Mouse (Mus musculus): Measurements from ENCODE around the gene Prr12.

Gene Prr12

GRCm38 (mm10) chr7:44997940-44998428 is 54.7 kb downstream of the Prr12 start:
- no peak for DNase-seq

DNA sequence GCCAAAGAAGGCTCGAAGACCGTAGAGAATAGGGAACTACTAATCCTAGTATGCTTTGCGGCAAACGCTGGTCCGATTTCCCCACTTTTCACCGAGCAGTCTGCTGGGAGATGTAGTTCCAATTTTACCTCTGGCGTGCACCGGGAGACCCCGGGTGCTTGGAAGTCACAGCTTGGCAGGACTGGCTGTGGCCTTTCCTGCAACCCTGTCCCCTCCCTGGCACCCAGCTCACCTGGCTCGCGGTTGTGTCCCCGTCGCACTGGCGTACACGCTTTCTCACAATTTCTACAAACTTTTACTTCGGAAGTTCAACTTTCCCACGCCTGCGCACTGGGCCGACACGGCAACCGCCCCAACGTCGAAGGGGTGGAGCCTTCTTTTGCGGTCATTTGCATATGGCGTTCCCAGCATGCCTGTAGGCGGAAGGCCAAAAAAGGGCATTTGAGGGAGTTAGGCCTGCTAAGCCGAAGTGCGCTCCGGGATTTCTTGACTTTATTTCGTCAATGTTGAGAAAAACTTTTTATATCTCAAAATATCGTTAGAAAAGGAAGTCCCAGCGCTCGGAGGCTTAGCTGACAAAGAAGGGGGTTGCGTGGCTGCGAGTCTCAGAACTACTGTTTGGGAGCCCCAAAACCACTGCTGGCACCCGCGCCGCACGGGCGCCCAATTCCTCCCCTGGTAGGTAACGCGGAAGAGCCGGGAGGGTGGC is 55.3 kb downstream of the Prr12 start, which contains the start of gene Irf3:
TSS of gene Irf3 (plus strand) at position 418 of the 709 bp plus-strand sequence.
- DNase-seq: peak; percentile 96 to 97

DNA sequence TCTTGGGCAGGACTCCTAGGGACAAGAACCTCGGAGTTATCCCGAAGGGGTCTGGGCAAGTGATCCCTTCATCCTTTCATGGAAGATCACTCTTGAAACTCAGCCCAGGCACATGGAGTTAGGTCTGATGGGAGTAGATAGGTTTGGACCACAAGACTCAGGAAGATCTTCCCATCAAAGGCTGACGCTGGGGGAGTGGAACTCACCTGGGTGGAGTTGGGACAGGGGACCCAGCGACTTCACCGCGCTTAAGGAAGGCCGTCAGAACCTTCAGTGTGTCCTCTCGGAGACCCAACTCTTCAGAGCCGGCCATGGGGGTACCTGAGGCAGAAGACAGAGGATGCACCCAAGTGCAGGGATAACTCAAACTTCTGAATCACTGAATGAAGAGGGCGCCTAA is 56.0 kb downstream of the Prr12 start:
- no peak for DNase-seq

DNA sequence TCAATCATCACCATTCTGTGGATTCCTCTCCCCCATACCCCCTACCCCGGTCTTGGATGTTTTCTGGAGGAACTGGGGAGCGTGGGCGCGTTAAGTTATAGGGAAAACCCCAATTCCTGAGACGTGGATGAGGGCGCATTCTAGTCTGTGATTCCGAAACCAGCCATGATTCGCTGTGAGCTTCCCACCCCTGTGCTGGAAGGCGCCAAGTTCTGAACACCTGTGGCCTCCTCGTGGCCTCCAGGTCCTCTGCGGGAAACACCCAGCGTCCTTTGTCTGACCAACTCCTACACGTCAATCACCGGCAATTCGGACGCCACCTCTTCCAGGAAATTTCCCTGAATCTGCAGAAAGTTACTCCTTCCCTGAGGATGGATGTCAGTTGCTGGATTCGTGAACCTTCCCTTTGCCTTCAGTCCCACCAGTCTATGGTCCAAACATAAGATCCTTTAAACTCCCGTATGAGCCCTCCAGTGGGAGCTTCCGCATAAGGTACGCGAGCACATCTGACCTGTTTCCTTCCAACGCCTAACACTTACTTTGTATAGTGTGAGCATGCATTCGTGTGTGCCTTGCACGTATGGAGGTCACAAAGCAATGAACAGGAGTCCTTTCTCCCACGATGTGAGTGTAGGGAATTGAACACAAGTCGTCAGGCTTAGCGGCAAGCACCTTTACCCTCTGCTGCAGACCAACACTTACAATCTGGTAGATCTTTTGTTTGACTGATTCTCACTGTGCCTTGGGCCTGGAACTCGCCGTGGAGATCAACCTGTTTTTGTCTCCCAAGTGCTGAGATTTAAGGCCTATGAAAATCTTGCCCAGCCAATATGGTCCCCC is 65.6 kb downstream of the Prr12 start:
- no peak for DNase-seq

DNA sequence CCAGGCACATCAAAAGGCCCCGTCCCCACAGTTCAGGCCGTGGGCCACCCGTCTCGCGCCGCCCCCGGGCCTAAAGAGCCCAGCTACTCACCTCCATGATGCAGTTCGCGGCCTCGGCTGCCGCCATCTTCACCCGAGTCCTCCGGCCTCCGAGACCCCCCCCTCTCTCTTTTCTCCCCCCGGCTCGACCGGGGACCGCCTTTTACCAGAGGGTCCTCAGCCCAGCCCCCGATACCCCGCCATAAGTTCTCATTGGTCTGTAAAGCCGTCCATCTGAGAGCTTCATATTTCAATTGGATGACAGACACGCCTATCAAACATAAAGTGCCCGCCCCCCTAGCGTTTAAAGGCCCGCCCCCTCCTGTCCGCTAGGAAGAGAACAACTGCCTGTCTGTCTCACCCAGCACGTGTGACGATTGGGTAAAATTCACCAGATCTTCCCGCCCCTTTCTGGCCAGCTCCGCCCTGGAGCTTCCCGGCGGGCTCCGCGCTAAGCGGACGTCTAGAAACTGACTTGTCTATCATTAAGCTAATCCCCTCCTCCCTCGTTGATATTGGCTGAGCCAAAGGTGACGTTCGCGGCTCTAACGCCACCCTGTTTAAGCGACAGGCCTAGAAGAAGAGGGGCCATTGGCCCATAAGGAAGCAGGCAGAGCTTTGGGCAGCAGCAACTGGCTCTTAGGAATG is 66.3 kb downstream of the Prr12 start, which contains the start of gene Prmt1:
TSS of gene Prmt1 (minus strand) at position 377 of the 687 bp plus-strand sequence.
- peak; percentile 99 to 100 for DNase-seq

- peak; percentile 60 to 64 for DNase-seq
These were observed 67.0 kb downstream of the Prr12 start for GRCm38 (mm10) chr7:44985595-44986191.

DNA sequence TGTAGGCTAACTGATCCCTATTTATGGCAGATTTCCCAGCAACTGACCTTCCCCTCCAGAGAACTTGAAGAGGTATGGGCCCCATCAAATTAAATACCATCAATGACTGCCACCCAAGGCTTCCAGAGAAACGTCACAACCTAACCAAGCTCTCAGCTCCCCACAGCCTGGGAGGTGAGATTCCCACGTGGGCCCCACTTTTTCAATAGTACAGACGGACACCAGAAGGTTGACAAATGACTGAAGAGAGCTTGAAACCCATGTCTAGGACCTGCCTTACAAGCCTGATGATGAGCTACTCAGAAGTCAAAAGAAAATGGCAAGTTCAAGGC is 67.9 kb downstream of the Prr12 start:
- DNase-seq: no peak

- no peak for DNase-seq
These were observed 68.5 kb downstream of the Prr12 start for GRCm38 (mm10) chr7:44983944-44984832.

GRCm38 (mm10) chr7:44983085-44983484 is 69.6 kb downstream of the Prr12 start:
- peak; percentile 75 to 91 for DNase-seq

DNA sequence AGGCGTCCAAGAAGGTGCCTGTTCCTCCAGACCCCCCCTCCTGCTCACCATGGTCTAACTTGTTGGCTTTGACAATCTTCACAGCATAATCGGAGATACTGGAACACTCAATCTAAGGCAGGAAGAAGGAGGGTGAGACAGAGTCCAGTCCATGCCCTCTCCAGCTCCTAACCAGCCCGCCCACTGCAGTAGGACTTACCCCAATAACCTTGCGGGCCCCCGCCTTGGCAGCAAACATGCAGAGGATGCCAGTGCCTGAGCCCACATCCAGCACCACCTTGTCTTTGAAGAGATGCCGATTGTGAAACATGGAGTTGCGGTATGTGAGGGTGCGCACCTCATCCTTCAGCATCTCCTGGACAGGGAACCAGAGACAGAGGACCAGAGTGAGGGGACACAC is 71.1 kb downstream of the Prr12 start:
- no peak for DNase-seq

GRCm38 (mm10) chr7:44978300-44978699 is 74.4 kb downstream of the Prr12 start:
- DNase-seq: no peak

All from kidney, adult 8-10 months (tissue).